Mouse (Mus musculus): Measurements from ENCODE around the gene Ubqln1. TPM values are rescaled to one million over a fixed set of nuclear protein-coding genes. Genes with fewer than 3 reads are reported as not detected.

Ubqln1 gene
- polyA plus RNA-seq, 1 experiment, result 161 TPM

- H3K27me3 ChIP-seq (ENCODE audit: control insufficient read depth, insufficient read depth, low read length), result no peaks in the 10 kb centered on the region
- H3K4me1 ChIP-seq (replicated peaks; ENCODE audit: control insufficient read depth, insufficient read depth, low read length), result no peaks in the 10 kb centered on the region
- H3K27ac ChIP-seq (ENCODE audit: control insufficient read depth, insufficient read depth, low read length), result no peak overlapping the region
- H3K36me3 ChIP-seq (ENCODE audit: control insufficient read depth, insufficient read depth, low read length), result peaks cover 19% of the 10 kb centered on the region
- WGBS, result 96% methylated on average over 12 of the region's 12 CpGs
- no peak overlapping the region for H3K4me3 ChIP-seq (ENCODE audit: control insufficient read depth, insufficient read depth, low read length)
- TF ChIP-seq POLR2A (IDR thresholded peaks at IDR 0.05; ENCODE audit: control insufficient read depth, extremely low read depth, insufficient read depth, low read length, poor library complexity) (no peak), CTCF (IDR thresholded peaks at IDR 0.05; ENCODE audit: borderline replicate concordance, control insufficient read depth, extremely low read depth, insufficient read depth, low read length, poor library complexity) (no peak)
- no peak for DNase-seq
Measured at GRCm38 (mm10) chr13:58163343-58163742, 52.1 kb downstream of the Ubqln1 start.

- 97% methylated on average over 15 of the region's 15 CpGs for WGBS
- peaks cover 19% of the 10 kb centered on the region for H3K36me3 ChIP-seq (ENCODE audit: control insufficient read depth, insufficient read depth, low read length)
- no peak for TF ChIP-seq POLR2A (IDR thresholded peaks at IDR 0.05; ENCODE audit: control insufficient read depth, extremely low read depth, insufficient read depth, low read length, poor library complexity)
- no peak for TF ChIP-seq CTCF (IDR thresholded peaks at IDR 0.05; ENCODE audit: borderline replicate concordance, control insufficient read depth, extremely low read depth, insufficient read depth, low read length, poor library complexity)
- DNase-seq, result no peak
- H3K4me1 ChIP-seq (replicated peaks; ENCODE audit: control insufficient read depth, insufficient read depth, low read length), result peaks cover 6% of the 10 kb centered on the region
- no peak overlapping the region for H3K4me3 ChIP-seq (ENCODE audit: control insufficient read depth, insufficient read depth, low read length)
- H3K27ac ChIP-seq (ENCODE audit: control insufficient read depth, insufficient read depth, low read length), result no peak overlapping the region
- H3K27me3 ChIP-seq (ENCODE audit: control insufficient read depth, insufficient read depth, low read length), result no peaks in the 10 kb centered on the region
Measured at GRCm38 (mm10) chr13:58160761-58161160, 54.7 kb downstream of the Ubqln1 start.

DNA sequence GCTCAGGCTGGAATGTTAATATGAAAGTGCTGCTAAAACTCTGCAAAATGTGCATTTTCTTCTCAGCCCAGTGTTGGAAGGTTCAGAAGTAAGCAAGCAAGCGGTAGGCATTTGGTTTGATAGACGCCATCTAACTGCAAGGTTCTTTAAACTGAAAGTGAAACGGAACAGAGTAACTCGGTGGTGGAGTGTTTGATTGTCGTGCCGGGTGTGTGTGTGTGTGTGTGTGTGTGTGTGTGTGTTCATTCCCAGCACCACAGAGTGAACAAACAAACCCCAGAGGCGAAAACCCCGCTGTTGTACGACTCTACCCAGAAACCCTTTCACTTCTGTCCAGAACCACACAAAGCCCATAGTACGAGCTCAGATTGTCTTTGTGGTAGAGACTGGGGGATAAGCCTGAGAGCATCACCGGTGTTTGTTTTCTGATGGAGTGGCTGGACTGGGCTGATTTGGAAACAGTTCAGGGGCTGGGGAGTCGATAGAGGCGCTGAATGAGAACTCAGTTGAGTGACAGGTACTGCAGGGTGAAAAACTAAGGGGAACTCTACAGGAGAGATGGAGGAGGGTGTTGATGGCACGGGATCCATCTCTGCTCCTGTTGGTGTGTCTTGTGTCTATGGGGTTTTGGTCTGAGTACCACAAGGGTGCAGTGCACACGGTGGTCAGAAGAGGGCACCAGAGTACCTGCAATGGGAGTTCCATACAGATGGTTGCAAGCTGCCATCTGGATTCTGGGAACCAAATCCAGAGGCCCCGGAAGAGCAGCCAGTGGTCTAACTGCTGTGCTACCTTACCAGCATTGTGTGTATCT lies 57.1 kb downstream of the Ubqln1 start:
- peak; percentile 87 for DNase-seq
- Histone ChIP-seq H3K4me1 (replicated peaks; ENCODE audit: control insufficient read depth, insufficient read depth, low read length) (peaks cover 6% of the 10 kb centered on the region), H3K4me3 (ENCODE audit: control insufficient read depth, insufficient read depth, low read length) (peak overlapping the region; percentile 90), H3K36me3 (ENCODE audit: control insufficient read depth, insufficient read depth, low read length) (peaks cover 16% of the 10 kb centered on the region), H3K27me3 (ENCODE audit: control insufficient read depth, insufficient read depth, low read length) (no peaks in the 10 kb centered on the region), H3K27ac (ENCODE audit: control insufficient read depth, insufficient read depth, low read length) (peak overlapping the region; percentile 88)
- WGBS, result 6% methylated on average over 16 of the region's 16 CpGs
- TF ChIP-seq CTCF (IDR thresholded peaks at IDR 0.05; ENCODE audit: borderline replicate concordance, control insufficient read depth, extremely low read depth, insufficient read depth, low read length, poor library complexity) (peak; percentile 66; the same call in 1 of the 2 replicates), POLR2A (IDR thresholded peaks at IDR 0.05; ENCODE audit: control insufficient read depth, extremely low read depth, insufficient read depth, low read length, poor library complexity) (no peak)

GRCm38 (mm10) chr13:58157447-58158098 lies 57.9 kb downstream of the Ubqln1 start, which contains the start of gene Idnk:
Gene Idnk (plus strand): TSS chr13:58157649.
- TF ChIP-seq POLR2A (IDR thresholded peaks at IDR 0.05; ENCODE audit: control insufficient read depth, extremely low read depth, insufficient read depth, low read length, poor library complexity), result peak; percentile 65
- TF ChIP-seq CTCF (IDR thresholded peaks at IDR 0.05; ENCODE audit: borderline replicate concordance, control insufficient read depth, extremely low read depth, insufficient read depth, low read length, poor library complexity), result 0 out of 2 replicates have a peak, but pooled peaks have one; percentile 67
- DNase-seq, result peak; percentile 87
- Histone ChIP-seq H3K27me3 (ENCODE audit: control insufficient read depth, insufficient read depth, low read length) (no peaks in the 10 kb centered on the region), H3K4me1 (replicated peaks; ENCODE audit: control insufficient read depth, insufficient read depth, low read length) (peaks cover 6% of the 10 kb centered on the region), H3K36me3 (ENCODE audit: control insufficient read depth, insufficient read depth, low read length) (peaks cover 12% of the 10 kb centered on the region), H3K27ac (ENCODE audit: control insufficient read depth, insufficient read depth, low read length) (peak within 1 kb of the TSS; percentile 88), H3K4me3 (ENCODE audit: control insufficient read depth, insufficient read depth, low read length) (peak within 1 kb of the TSS; percentile 90)
- WGBS, result under 1% methylated on average over 30 of the region's 30 CpGs

GRCm38 (mm10) chr13:58157036-58157435 lies 58.4 kb downstream of the Ubqln1 start:
- 26% methylated on average over 8 of the region's 8 CpGs for WGBS
- peak; percentile 30 for DNase-seq
- TF ChIP-seq CTCF (IDR thresholded peaks at IDR 0.05; ENCODE audit: borderline replicate concordance, control insufficient read depth, extremely low read depth, insufficient read depth, low read length, poor library complexity) (no peak), POLR2A (IDR thresholded peaks at IDR 0.05; ENCODE audit: control insufficient read depth, extremely low read depth, insufficient read depth, low read length, poor library complexity) (no peak)
- Histone ChIP-seq H3K4me1 (replicated peaks; ENCODE audit: control insufficient read depth, insufficient read depth, low read length) (peaks cover 6% of the 10 kb centered on the region), H3K4me3 (ENCODE audit: control insufficient read depth, insufficient read depth, low read length) (peak overlapping the region; percentile 90), H3K27me3 (ENCODE audit: control insufficient read depth, insufficient read depth, low read length) (no peaks in the 10 kb centered on the region), H3K36me3 (ENCODE audit: control insufficient read depth, insufficient read depth, low read length) (peaks cover 10% of the 10 kb centered on the region), H3K27ac (ENCODE audit: control insufficient read depth, insufficient read depth, low read length) (no peak overlapping the region)

DNA sequence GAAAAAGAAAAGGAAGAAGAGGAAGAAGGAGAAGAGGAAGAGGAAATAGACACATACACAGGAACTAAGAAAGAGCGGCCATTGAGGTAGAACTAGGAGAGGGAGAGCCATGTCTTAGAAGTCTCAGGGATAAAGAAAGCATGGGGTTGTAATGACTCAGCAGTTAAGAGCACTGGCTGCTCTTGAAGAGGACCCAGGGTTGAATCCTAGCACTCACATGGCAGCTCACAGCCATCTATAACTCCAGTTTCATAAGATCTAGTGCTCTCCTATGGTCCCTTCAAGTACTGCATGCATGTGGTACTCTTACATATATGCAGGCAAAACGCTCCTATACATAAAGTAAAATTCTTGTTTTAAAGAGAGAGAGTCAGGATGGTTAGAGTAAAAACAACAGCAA lies 59.4 kb downstream of the Ubqln1 start:
- peaks cover 6% of the 10 kb centered on the region for H3K4me1 ChIP-seq (replicated peaks; ENCODE audit: control insufficient read depth, insufficient read depth, low read length)
- no peak overlapping the region for H3K4me3 ChIP-seq (ENCODE audit: control insufficient read depth, insufficient read depth, low read length)
- peaks cover 9% of the 10 kb centered on the region for H3K36me3 ChIP-seq (ENCODE audit: control insufficient read depth, insufficient read depth, low read length)
- peak; percentile 35 for DNase-seq
- H3K27ac ChIP-seq (ENCODE audit: control insufficient read depth, insufficient read depth, low read length), result no peak overlapping the region
- no peaks in the 10 kb centered on the region for H3K27me3 ChIP-seq (ENCODE audit: control insufficient read depth, insufficient read depth, low read length)
- TF ChIP-seq POLR2A (IDR thresholded peaks at IDR 0.05; ENCODE audit: control insufficient read depth, extremely low read depth, insufficient read depth, low read length, poor library complexity), result no peak
- TF ChIP-seq CTCF (IDR thresholded peaks at IDR 0.05; ENCODE audit: borderline replicate concordance, control insufficient read depth, extremely low read depth, insufficient read depth, low read length, poor library complexity), result no peak
- 95% methylated on average over 2 of the region's 2 CpGs for WGBS
